Mouse (Mus musculus) MEL (cell line): ENCODE data around the gene Olfr420.

Experiments
- CTCF ChIP-seq, 3 experiments: IDR thresholded peaks in 2 of 3; conservative IDR thresholded peaks in 1 of 3; 2 replicates each; pipeline ENCODE4 v1.5.1; 2011 to 2012; ENCODE audit warnings: low read length in 3 of 3, low read depth in 2 of 3, mild to moderate bottlenecking in 2 of 3, improper control_type of control experiment in 1 of 3, inconsistent platforms in 1 of 3, mixed read lengths in 1 of 3, moderate library complexity in 1 of 3; ENCODE audit not compliant: control insufficient read depth in 1 of 3, insufficient read depth in 1 of 3, poor library complexity in 1 of 3, severe bottlenecking in 1 of 3
- JUND ChIP-seq: IDR thresholded peaks from 2 replicates; pipeline ENCODE4 v1.6.1; 2011; ENCODE audit warnings: low read depth, mild to moderate bottlenecking, improper control_type of control experiment, low read length
- POLR2A ChIP-seq, 2 experiments: IDR thresholded peaks; 2 replicates each; pipeline ENCODE4 v1.6.1; 2011 to 2012; ENCODE audit warnings: low read length in 2 of 2, mild to moderate bottlenecking in 2 of 2, control low read depth in 1 of 2, improper control_type of control experiment in 1 of 2, low read depth in 1 of 2, moderate library complexity in 1 of 2; ENCODE audit not compliant: control insufficient read depth in 1 of 2, insufficient read depth in 1 of 2, poor library complexity in 1 of 2

GRCm38 (mm10) chr1:174121062-174121461 is 34.4 kb upstream of the Olfr420 start, which contains the start of gene Olfr231:
- TF ChIP-seq CTCF (IDR thresholded peaks at IDR 0.05 in 2 of 3, conservative IDR thresholded peaks at IDR 0.05 in 1 of 3; ENCODE audit: control insufficient read depth in 1 of 3, insufficient read depth in 1 of 3, low read depth in 2 of 3, low read length in 3 of 3, poor library complexity in 1 of 3, severe bottlenecking in 1 of 3) = no peak
- TF ChIP-seq POLR2A (IDR thresholded peaks at IDR 0.05; ENCODE audit: control insufficient read depth in 1 of 2, insufficient read depth in 1 of 2, low read depth in 1 of 2, low read length in 2 of 2, poor library complexity in 1 of 2) = no peak
- TF ChIP-seq JUND = no peak
